Mouse (Mus musculus): Measurements from ENCODE around the gene Irf7. TPM values are rescaled to one million over a fixed set of nuclear protein-coding genes. Genes with fewer than 3 reads are reported as not detected.

The Irf7 gene
- 74.8 TPM for polyA plus RNA-seq (2014; fragmentation: Illumina TruSeq; extraction: RNeasy Lipid Tissue Mini Kit (QIAGEN cat#74804); ENCODE audit: low read depth, low replicate concordance)

GRCm38 (mm10) chr7:141265739-141266561 is at the start of gene Irf7:
TSS of gene Irf7 (minus strand) at chr7:141266481.

GRCm38 (mm10) chr7:141291921-141292582 is 25.8 kb upstream of the Irf7 start, which contains the start of gene Drd4:
TSS of gene Drd4 (plus strand) at chr7:141292006.

DNA sequence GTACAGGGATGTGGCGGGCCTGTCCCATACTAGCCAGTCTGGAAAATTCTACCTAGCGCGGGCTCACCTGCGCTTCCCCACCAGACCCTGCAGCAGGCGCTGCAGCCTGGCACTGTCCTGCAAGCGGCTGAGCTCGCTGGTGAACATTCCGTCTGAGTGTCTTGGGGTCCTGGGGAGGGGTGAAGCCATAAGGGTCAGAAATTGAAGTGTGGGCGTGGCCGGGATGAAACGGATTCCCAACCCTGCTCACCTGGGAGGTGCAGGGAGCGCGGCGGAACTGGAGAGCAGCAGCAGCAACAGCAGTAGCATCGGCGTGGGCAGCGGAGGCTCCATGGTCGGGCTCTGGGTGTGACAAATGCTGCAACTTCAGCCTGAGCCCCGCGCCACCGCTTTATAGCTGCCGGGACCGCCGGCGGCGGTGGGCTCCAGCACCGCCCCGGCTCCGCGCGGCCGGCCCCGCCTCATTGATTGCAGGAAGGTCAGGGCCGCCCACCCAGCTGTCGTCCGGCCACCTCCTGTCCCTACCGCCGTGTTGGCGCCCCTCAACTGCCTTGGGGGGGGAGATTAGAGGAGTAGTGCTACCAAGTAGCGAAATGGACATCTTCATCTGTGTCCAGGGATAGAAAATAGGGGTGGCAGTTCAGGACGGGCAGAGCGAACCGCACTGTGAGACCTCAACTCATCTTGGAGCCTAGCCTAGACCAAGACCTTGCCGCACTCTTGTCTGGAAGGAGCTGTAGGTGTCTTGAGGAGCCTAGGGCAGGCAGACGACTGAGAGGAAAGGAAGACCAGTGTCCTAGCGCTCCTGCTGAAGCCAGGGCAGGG is 12.7 kb upstream of the Irf7 start, which contains the start of gene Sct:
Gene Sct (minus strand): TSS at position 368 of the 825 bp plus-strand sequence.

DNA sequence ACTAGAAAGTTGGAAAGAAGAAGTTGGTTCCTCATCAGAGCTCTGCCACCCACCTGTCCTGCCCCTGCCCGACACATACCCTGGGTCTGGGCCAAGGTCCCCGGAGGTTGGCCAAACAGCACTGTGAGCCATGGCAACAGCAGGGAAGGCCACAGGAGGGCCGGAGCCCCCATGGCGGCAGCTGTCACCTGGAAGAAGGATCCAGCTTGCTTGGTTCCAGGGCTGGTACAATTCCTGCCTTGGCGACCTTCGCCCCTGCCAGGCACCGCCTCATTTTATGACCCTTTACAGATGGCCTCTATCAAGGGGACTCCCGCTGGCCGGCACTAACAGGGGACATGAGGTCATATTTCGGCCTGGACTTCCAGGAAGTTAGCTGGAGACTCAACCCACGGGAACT is 10.3 kb upstream of the Irf7 start, which contains the start of gene Cdhr5:
Gene Cdhr5 (minus strand): TSS at position 241 of the 400 bp plus-strand sequence.

GRCm38 (mm10) chr7:141228279-141229067 is 37.8 kb downstream of the Irf7 start, which contains the start of gene Phrf1:
TSS of gene Phrf1 (plus strand) at chr7:141228784.

GRCm38 (mm10) chr7:141215101-141215879 is 51.0 kb downstream of the Irf7 start, which contains the start of gene Rassf7:
TSS of gene Rassf7 (plus strand) at chr7:141215860.

DNA sequence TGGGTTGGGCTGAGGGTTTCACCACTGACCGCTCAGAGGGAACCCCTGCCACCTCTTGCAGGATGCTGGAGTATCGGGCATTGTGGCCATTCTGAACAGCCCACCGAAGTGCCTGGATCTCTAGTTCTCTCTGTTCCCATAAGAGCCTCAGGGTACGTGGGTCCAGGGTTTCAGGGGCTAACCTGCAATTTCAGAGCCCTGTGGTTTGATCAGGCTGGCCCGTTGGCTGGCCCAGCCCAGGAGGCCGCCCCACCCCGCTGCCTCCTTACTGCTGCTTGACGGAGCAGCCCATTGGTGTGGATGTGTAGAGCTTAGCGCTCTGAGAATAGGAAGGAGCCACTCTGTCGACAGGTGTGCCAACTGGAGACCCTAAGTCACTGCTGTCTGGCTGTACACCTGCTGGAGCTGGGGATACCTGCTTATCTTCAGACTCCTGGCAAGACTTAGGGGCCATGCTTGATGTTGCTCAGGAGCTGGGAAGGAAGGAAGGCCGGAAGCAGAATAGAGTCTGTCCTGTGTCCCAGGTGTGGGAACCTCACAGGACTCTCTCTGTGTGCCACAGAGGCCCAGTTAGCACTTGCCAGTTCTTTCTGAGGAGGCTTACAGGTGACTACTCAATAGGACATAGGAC is 52.6 kb downstream of the Irf7 start, which contains the start of gene Lmntd2:
Gene Lmntd2 (minus strand): TSS at position 476 of the 631 bp plus-strand sequence.

Other genes starting within 250 kb of the Irf7 start
- gene Ifitm6, start 248.6 kb downstream of the Irf7 start, polyA plus RNA-seq (2014; fragmentation: Illumina TruSeq; extraction: RNeasy Lipid Tissue Mini Kit (QIAGEN cat#74804); ENCODE audit: low read depth, low replicate concordance): 1.4 TPM
- not detected for gene Gm17387, start 237.3 kb downstream of the Irf7 start, polyA plus RNA-seq (2014; fragmentation: Illumina TruSeq; extraction: RNeasy Lipid Tissue Mini Kit (QIAGEN cat#74804); ENCODE audit: low read depth, low replicate concordance)
- 0.19 TPM for gene B4galnt4, start 205.4 kb downstream of the Irf7 start, polyA plus RNA-seq (2014; fragmentation: Illumina TruSeq; extraction: RNeasy Lipid Tissue Mini Kit (QIAGEN cat#74804); ENCODE audit: low read depth, low replicate concordance)
- gene Pkp3, start 188.3 kb downstream of the Irf7 start, polyA plus RNA-seq (2014; fragmentation: Illumina TruSeq; extraction: RNeasy Lipid Tissue Mini Kit (QIAGEN cat#74804); ENCODE audit: low read depth, low replicate concordance): 0.69 TPM
- gene Sigirr, start 165.9 kb downstream of the Irf7 start, polyA plus RNA-seq (2014; fragmentation: Illumina TruSeq; extraction: RNeasy Lipid Tissue Mini Kit (QIAGEN cat#74804); ENCODE audit: low read depth, low replicate concordance): 2.9 TPM
- gene Ano9, start 148.7 kb downstream of the Irf7 start, polyA plus RNA-seq (2014; fragmentation: Illumina TruSeq; extraction: RNeasy Lipid Tissue Mini Kit (QIAGEN cat#74804); ENCODE audit: low read depth, low replicate concordance): 59.9 TPM
- 17.4 TPM for gene Ptdss2, start 144.1 kb downstream of the Irf7 start, polyA plus RNA-seq (2014; fragmentation: Illumina TruSeq; extraction: RNeasy Lipid Tissue Mini Kit (QIAGEN cat#74804); ENCODE audit: low read depth, low replicate concordance)
- 2.4 TPM for gene Rnh1, start 93.6 kb downstream of the Irf7 start, polyA plus RNA-seq (2014; fragmentation: Illumina TruSeq; extraction: RNeasy Lipid Tissue Mini Kit (QIAGEN cat#74804); ENCODE audit: low read depth, low replicate concordance)
- gene Hras, start 72.5 kb downstream of the Irf7 start, polyA plus RNA-seq (2014; fragmentation: Illumina TruSeq; extraction: RNeasy Lipid Tissue Mini Kit (QIAGEN cat#74804); ENCODE audit: low read depth, low replicate concordance): 5.6 TPM
- 1.1 TPM for gene Lrrc56, start 72.3 kb downstream of the Irf7 start, polyA plus RNA-seq (2014; fragmentation: Illumina TruSeq; extraction: RNeasy Lipid Tissue Mini Kit (QIAGEN cat#74804); ENCODE audit: low read depth, low replicate concordance)
- gene Lmntd2, start 52.4 kb downstream of the Irf7 start, polyA plus RNA-seq (2014; fragmentation: Illumina TruSeq; extraction: RNeasy Lipid Tissue Mini Kit (QIAGEN cat#74804); ENCODE audit: low read depth, low replicate concordance): 0.66 TPM
- 12.7 TPM for gene Rassf7, start 50.6 kb downstream of the Irf7 start, polyA plus RNA-seq (2014; fragmentation: Illumina TruSeq; extraction: RNeasy Lipid Tissue Mini Kit (QIAGEN cat#74804); ENCODE audit: low read depth, low replicate concordance)
- gene Phrf1, start 37.7 kb downstream of the Irf7 start, polyA plus RNA-seq (2014; fragmentation: Illumina TruSeq; extraction: RNeasy Lipid Tissue Mini Kit (QIAGEN cat#74804); ENCODE audit: low read depth, low replicate concordance): 19.9 TPM
- gene Cdhr5, start 10.3 kb upstream of the Irf7 start, polyA plus RNA-seq (2014; fragmentation: Illumina TruSeq; extraction: RNeasy Lipid Tissue Mini Kit (QIAGEN cat#74804); ENCODE audit: low read depth, low replicate concordance): 135 TPM
- gene Sct, start 12.7 kb upstream of the Irf7 start, polyA plus RNA-seq (2014; fragmentation: Illumina TruSeq; extraction: RNeasy Lipid Tissue Mini Kit (QIAGEN cat#74804); ENCODE audit: low read depth, low replicate concordance): not detected
- not detected for gene Drd4, start 25.5 kb upstream of the Irf7 start, polyA plus RNA-seq (2014; fragmentation: Illumina TruSeq; extraction: RNeasy Lipid Tissue Mini Kit (QIAGEN cat#74804); ENCODE audit: low read depth, low replicate concordance)
- gene Deaf1, start 61.2 kb upstream of the Irf7 start, polyA plus RNA-seq (2014; fragmentation: Illumina TruSeq; extraction: RNeasy Lipid Tissue Mini Kit (QIAGEN cat#74804); ENCODE audit: low read depth, low replicate concordance): 1.6 TPM
- gene Tmem80, start 61.3 kb upstream of the Irf7 start, polyA plus RNA-seq (2014; fragmentation: Illumina TruSeq; extraction: RNeasy Lipid Tissue Mini Kit (QIAGEN cat#74804); ENCODE audit: low read depth, low replicate concordance): 17.6 TPM
- 14.2 TPM for gene Eps8l2, start 72.4 kb upstream of the Irf7 start, polyA plus RNA-seq (2014; fragmentation: Illumina TruSeq; extraction: RNeasy Lipid Tissue Mini Kit (QIAGEN cat#74804); ENCODE audit: low read depth, low replicate concordance)
- 19.4 TPM for gene Taldo1, start 125.7 kb upstream of the Irf7 start, polyA plus RNA-seq (2014; fragmentation: Illumina TruSeq; extraction: RNeasy Lipid Tissue Mini Kit (QIAGEN cat#74804); ENCODE audit: low read depth, low replicate concordance)
- 10.9 TPM for gene Gatd1, start 147.7 kb upstream of the Irf7 start, polyA plus RNA-seq (2014; fragmentation: Illumina TruSeq; extraction: RNeasy Lipid Tissue Mini Kit (QIAGEN cat#74804); ENCODE audit: low read depth, low replicate concordance)
- gene Cend1, start 163.0 kb upstream of the Irf7 start, polyA plus RNA-seq (2014; fragmentation: Illumina TruSeq; extraction: RNeasy Lipid Tissue Mini Kit (QIAGEN cat#74804); ENCODE audit: low read depth, low replicate concordance): 1.3 TPM
- gene Slc25a22, start 171.4 kb upstream of the Irf7 start, polyA plus RNA-seq (2014; fragmentation: Illumina TruSeq; extraction: RNeasy Lipid Tissue Mini Kit (QIAGEN cat#74804); ENCODE audit: low read depth, low replicate concordance): 1.7 TPM
- 0.28 TPM for gene Pidd1, start 177.5 kb upstream of the Irf7 start, polyA plus RNA-seq (2014; fragmentation: Illumina TruSeq; extraction: RNeasy Lipid Tissue Mini Kit (QIAGEN cat#74804); ENCODE audit: low read depth, low replicate concordance)
- 29.5 TPM for gene Rplp2, start 180.9 kb upstream of the Irf7 start, polyA plus RNA-seq (2014; fragmentation: Illumina TruSeq; extraction: RNeasy Lipid Tissue Mini Kit (QIAGEN cat#74804); ENCODE audit: low read depth, low replicate concordance)
- gene Pnpla2, start 188.7 kb upstream of the Irf7 start, polyA plus RNA-seq (2014; fragmentation: Illumina TruSeq; extraction: RNeasy Lipid Tissue Mini Kit (QIAGEN cat#74804); ENCODE audit: low read depth, low replicate concordance): 3.7 TPM
- 1.9 TPM for gene Cracr2b, start 194.6 kb upstream of the Irf7 start, polyA plus RNA-seq (2014; fragmentation: Illumina TruSeq; extraction: RNeasy Lipid Tissue Mini Kit (QIAGEN cat#74804); ENCODE audit: low read depth, low replicate concordance)
- gene Cd151, start 200.9 kb upstream of the Irf7 start, polyA plus RNA-seq (2014; fragmentation: Illumina TruSeq; extraction: RNeasy Lipid Tissue Mini Kit (QIAGEN cat#74804); ENCODE audit: low read depth, low replicate concordance): 35.4 TPM
- gene Polr2l, start 208.7 kb upstream of the Irf7 start, polyA plus RNA-seq (2014; fragmentation: Illumina TruSeq; extraction: RNeasy Lipid Tissue Mini Kit (QIAGEN cat#74804); ENCODE audit: low read depth, low replicate concordance): 0.79 TPM
- 0.79 TPM for gene Tspan4, start 208.8 kb upstream of the Irf7 start, polyA plus RNA-seq (2014; fragmentation: Illumina TruSeq; extraction: RNeasy Lipid Tissue Mini Kit (QIAGEN cat#74804); ENCODE audit: low read depth, low replicate concordance)

All from sigmoid colon, adult 10 weeks (tissue).